Mouse (Mus musculus) thymus, adult 2 months (tissue): ENCODE data around the gene Klhl32. TPM values are rescaled to one million over a fixed set of nuclear protein-coding genes. Genes with fewer than 3 reads are reported as not detected.

Experiments
- DNase-seq: peaks from one replicate; pipeline ENCODE4 v3.0.0; 2021
- H3K27ac ChIP-seq: fragments of 200-500 bp; 2 replicates; pipeline ENCODE4 v1.5.1; 2012; ENCODE audit warnings: low read length, control low read depth; ENCODE audit not compliant: control insufficient read depth, insufficient read depth
- H3K27me3 ChIP-seq: fragments of 200-500 bp; 2 replicates; pipeline ENCODE4 v1.6.1; 2012; ENCODE audit warnings: mild to moderate bottlenecking, low read length, moderate library complexity, mixed read lengths; ENCODE audit not compliant: control insufficient read depth, insufficient read depth
- H3K36me3 ChIP-seq: fragments of 200-500 bp; 2 replicates; pipeline ENCODE4 v1.6.1; 2012; ENCODE audit warnings: mild to moderate bottlenecking, low read length, moderate library complexity; ENCODE audit not compliant: control insufficient read depth, insufficient read depth
- H3K4me1 ChIP-seq: fragments of 200-500 bp; replicated peaks from 2 replicates; pipeline ENCODE4 v1.6.1; 2012; ENCODE audit warnings: low read length; ENCODE audit not compliant: control insufficient read depth, insufficient read depth
- H3K4me3 ChIP-seq: fragments of 200-500 bp; 2 replicates; pipeline ENCODE4 v1.5.1; 2012; ENCODE audit warnings: mild to moderate bottlenecking, low read length, control low read depth, moderate library complexity; ENCODE audit not compliant: control insufficient read depth, insufficient read depth
- CTCF ChIP-seq: fragments of 200-500 bp; IDR thresholded peaks from 2 replicates; pipeline ENCODE4 v1.5.1; 2012; ENCODE audit warnings: mild to moderate bottlenecking, control low read depth, low read length, moderate library complexity, borderline replicate concordance; ENCODE audit not compliant: control insufficient read depth, poor library complexity, insufficient read depth; ENCODE audit errors: extremely low read depth
- POLR2A ChIP-seq: fragments of 200-500 bp; IDR thresholded peaks from 2 replicates; pipeline ENCODE4 v1.6.1; 2012; ENCODE audit warnings: mild to moderate bottlenecking, low read length, control low read depth, moderate library complexity; ENCODE audit not compliant: control insufficient read depth, poor library complexity, insufficient read depth; ENCODE audit errors: extremely low read depth
- WGBS: fragments of 180-500 bp; shearing (Covaris S2); methylation state at CpG from one replicate; pipeline ENCODE4 v1.1.7; 2018; 5-methylcytosine and 5-hydroxymethylcytosine counted together
- polyA plus RNA-seq: library from polyadenylated mRNA; depleted of rRNA; stranded (reverse); fragments of >200 nt; gene quantifications from 2 replicates; pipeline ENCODE4 v1.2.3, GENCODE M21; 2012

Klhl32 gene
- polyA plus RNA-seq, 1 experiment, result 0.49 TPM

GRCm38 (mm10) chr4:24765919-24766318 is 85.0 kb downstream of the Klhl32 start:
- Histone ChIP-seq H3K36me3 (no peaks in the 10 kb centered on the region), H3K27ac (no peak overlapping the region), H3K4me1 (no peaks in the 10 kb centered on the region), H3K27me3 (no peaks in the 10 kb centered on the region), H3K4me3 (no peak overlapping the region)
- WGBS, result 92% methylated on average over 2 of the region's 2 CpGs
- DNase-seq, result no peak
- no peak for TF ChIP-seq POLR2A
- TF ChIP-seq CTCF, result no peak

GRCm38 (mm10) chr4:24765469-24765868 is 85.5 kb downstream of the Klhl32 start:
- TF ChIP-seq POLR2A (no peak), CTCF (no peak)
- 71% methylated on average over 3 of the region's 3 CpGs for WGBS

GRCm38 (mm10) chr4:24764558-24764957 is 86.4 kb downstream of the Klhl32 start:
- 93% methylated on average over 2 of the region's 2 CpGs for WGBS
- no peaks in the 10 kb centered on the region for H3K4me1 ChIP-seq
- TF ChIP-seq CTCF, result no peak
- TF ChIP-seq POLR2A, result no peak
- H3K27me3 ChIP-seq, result no peaks in the 10 kb centered on the region
- H3K36me3 ChIP-seq, result no peaks in the 10 kb centered on the region
- no peak overlapping the region for H3K27ac ChIP-seq
- DNase-seq, result no peak
- no peak overlapping the region for H3K4me3 ChIP-seq

More at GRCm38 (mm10) chr4:24765469-24765868, 85.5 kb downstream of the Klhl32 start:
- H3K27me3 ChIP-seq, result no peaks in the 10 kb centered on the region
- H3K4me1 ChIP-seq, result no peaks in the 10 kb centered on the region
- DNase-seq, result no peak
- H3K27ac ChIP-seq, result no peak overlapping the region
- H3K36me3 ChIP-seq, result no peaks in the 10 kb centered on the region
- H3K4me3 ChIP-seq, result no peak overlapping the region

- TF ChIP-seq CTCF (no peak), POLR2A (no peak)
- H3K4me3 ChIP-seq, result no peak overlapping the region
- DNase-seq, result no peak
- no peaks in the 10 kb centered on the region for H3K36me3 ChIP-seq
- H3K4me1 ChIP-seq, result no peaks in the 10 kb centered on the region
- no peaks in the 10 kb centered on the region for H3K27me3 ChIP-seq
- no peak overlapping the region for H3K27ac ChIP-seq
- 82% methylated on average over 4 of the region's 4 CpGs for WGBS
Measured at GRCm38 (mm10) chr4:24763451-24763850, 87.5 kb downstream of the Klhl32 start.

GRCm38 (mm10) chr4:24758954-24759353 is 92.0 kb downstream of the Klhl32 start:
- WGBS, result 97% methylated on average over 1 of the region's 1 CpGs
- no peak overlapping the region for H3K4me3 ChIP-seq
- DNase-seq, result no peak

GRCm38 (mm10) chr4:24752517-24753208 is 98.3 kb downstream of the Klhl32 start:
- H3K27me3 ChIP-seq, result no peaks in the 10 kb centered on the region
- WGBS, result 87% methylated on average over 8 of the region's 8 CpGs
- no peak overlapping the region for H3K4me3 ChIP-seq
- DNase-seq, result no peak
- TF ChIP-seq CTCF (no peak), POLR2A (no peak)
- no peak overlapping the region for H3K27ac ChIP-seq
- no peaks in the 10 kb centered on the region for H3K36me3 ChIP-seq
- no peaks in the 10 kb centered on the region for H3K4me1 ChIP-seq

More at GRCm38 (mm10) chr4:24758954-24759353, 92.0 kb downstream of the Klhl32 start:
- Histone ChIP-seq H3K4me1 (no peaks in the 10 kb centered on the region), H3K27ac (no peak overlapping the region), H3K27me3 (no peaks in the 10 kb centered on the region), H3K36me3 (no peaks in the 10 kb centered on the region)
- no peak for TF ChIP-seq POLR2A
- TF ChIP-seq CTCF, result no peak
